Mouse (Mus musculus) bone marrow, adult 2 months (tissue): Measurements from ENCODE around the gene Epb41.

Experiments used
- CTCF ChIP-seq: fragments of 200-500 bp; IDR thresholded peaks from 2 replicates; pipeline ENCODE4 v1.5.1; 2011; ENCODE audit warnings: low read length, control low read depth; ENCODE audit not compliant: control insufficient read depth, insufficient read depth
- POLR2A ChIP-seq: fragments of 200-500 bp; IDR thresholded peaks from 2 replicates; pipeline ENCODE4 v1.6.1; 2011; ENCODE audit warnings: low read depth, mild to moderate bottlenecking, control low read depth, low read length, borderline replicate concordance; ENCODE audit not compliant: control insufficient read depth

GRCm38 (mm10) chr4:132099548-132099947 lies 24.4 kb upstream of the Epb41 start:
- TF ChIP-seq CTCF (no peak), POLR2A (no peak)
